Mouse (Mus musculus) limb, embryonic 11.5 days (tissue): Measurements from ENCODE around the gene Dixdc1. TPM values are rescaled to one million over a fixed set of nuclear protein-coding genes. Genes with fewer than 3 reads are reported as not detected.
A peak's percentile ranks its signal among the peaks of the same experiment; 100 is the strongest.

Experiments
- ATAC-seq: fragments of 200-750 bp; cut with Nextera tagmentation; 2 replicates; pipeline ENCODE4 v1.8.0; 2017; ENCODE audit warnings: low read depth; ENCODE audit not compliant: insufficient number of reproducible peaks, low FRiP score, low TSS enrichment
- DNase-seq: peaks from one replicate; pipeline ENCODE4 v3.0.0-alpha.2; 2015; ENCODE audit warnings: low spot score
- H3K27ac ChIP-seq: fragments of 300-500 bp; sonication (generic); replicated peaks from 2 replicates; pipeline ENCODE4 v1.5.1; 2014; ENCODE audit warnings: low read depth, mild to moderate bottlenecking, low read length
- H3K27me3 ChIP-seq: fragments of 300-500 bp; sonication (generic); 2 replicates; pipeline ENCODE4 v1.6.1; 2014; ENCODE audit warnings: mild to moderate bottlenecking, low read length, mixed read lengths; ENCODE audit not compliant: control insufficient read depth, insufficient read depth
- H3K36me3 ChIP-seq: fragments of 300-500 bp; sonication (generic); 2 replicates; pipeline ENCODE4 v1.6.1; 2014; ENCODE audit warnings: mild to moderate bottlenecking, low read length, moderate library complexity, mixed read lengths; ENCODE audit not compliant: control insufficient read depth, insufficient read depth
- H3K4me1 ChIP-seq: fragments of 300-500 bp; sonication (generic); 2 replicates; pipeline ENCODE4 v1.6.1; 2014; ENCODE audit warnings: low read length, mixed read lengths; ENCODE audit not compliant: control insufficient read depth, insufficient read depth
- H3K4me2 ChIP-seq: fragments of 300-500 bp; sonication (generic); 2 replicates; pipeline ENCODE4 v1.6.1; 2014; ENCODE audit warnings: low read depth, mild to moderate bottlenecking, moderate library complexity; ENCODE audit not compliant: severe bottlenecking
- H3K4me3 ChIP-seq: fragments of 300-500 bp; sonication (generic); 2 replicates; pipeline ENCODE4 v1.5.1; 2014; ENCODE audit warnings: low read depth, low read length
- H3K9ac ChIP-seq: fragments of 300-500 bp; sonication (generic); 2 replicates; pipeline ENCODE4 v1.6.1; 2014; ENCODE audit warnings: mild to moderate bottlenecking, low read length
- H3K9me3 ChIP-seq: fragments of 300-500 bp; sonication (generic); 2 replicates; pipeline ENCODE4 v1.6.1; 2016; ENCODE audit warnings: low read length; ENCODE audit not compliant: control insufficient read depth
- WGBS: fragments of 180-500 bp; shearing (Covaris S2); extraction: QIAGEN DNeasy Blood & Tissue Kit; methylation state at CpG from one replicate; pipeline ENCODE4 v1.1.7; 2014; 5-methylcytosine and 5-hydroxymethylcytosine counted together
- polyA plus RNA-seq: library from polyadenylated mRNA; unstranded; fragments of >200 nt; fragmentation: Nextera tagmentation; extraction: Ambion mirVana; gene quantifications from 2 replicates; pipeline ENCODE4 v1.2.1, GENCODE M21; 2014

Gene Dixdc1
- polyA plus RNA-seq, 1 experiment from 2014 or later = 27.6 TPM

DNA sequence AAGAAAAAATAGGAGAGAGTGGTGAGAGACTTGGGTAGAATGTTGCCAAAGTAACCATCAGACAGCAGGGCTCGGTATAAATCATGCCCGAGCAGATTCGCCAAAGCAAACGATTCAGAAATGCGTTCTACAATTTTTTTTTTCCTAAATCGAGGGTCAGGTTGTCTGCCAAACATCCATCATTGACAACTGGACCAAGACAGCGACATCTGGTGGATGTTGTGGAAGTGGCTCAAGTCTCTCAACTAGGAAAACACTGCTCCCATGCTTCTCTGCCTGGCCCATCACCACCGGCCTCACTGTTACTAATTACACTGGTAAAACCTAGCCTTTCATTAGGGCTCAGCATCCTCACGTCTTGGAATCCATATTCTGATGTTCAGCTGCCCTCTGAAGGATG is 4.3 kb downstream of the Dixdc1 start:
- Histone ChIP-seq H3K36me3 (no peaks in the 10 kb centered on the region), H3K27me3 (no peaks in the 10 kb centered on the region), H3K4me3 (no peak overlapping the region), H3K9me3 (no peaks in the 10 kb centered on the region), H3K4me1 (peaks cover 5% of the 10 kb centered on the region; the same call in 1 of the 2 replicates), H3K4me2 (no peak overlapping the region), H3K9ac (no peak overlapping the region), H3K27ac (no peak overlapping the region)
- DNase-seq = peak; percentile 65
- WGBS = 7% methylated on average over 9 of the region's 9 CpGs
- ATAC-seq = no peak

DNA sequence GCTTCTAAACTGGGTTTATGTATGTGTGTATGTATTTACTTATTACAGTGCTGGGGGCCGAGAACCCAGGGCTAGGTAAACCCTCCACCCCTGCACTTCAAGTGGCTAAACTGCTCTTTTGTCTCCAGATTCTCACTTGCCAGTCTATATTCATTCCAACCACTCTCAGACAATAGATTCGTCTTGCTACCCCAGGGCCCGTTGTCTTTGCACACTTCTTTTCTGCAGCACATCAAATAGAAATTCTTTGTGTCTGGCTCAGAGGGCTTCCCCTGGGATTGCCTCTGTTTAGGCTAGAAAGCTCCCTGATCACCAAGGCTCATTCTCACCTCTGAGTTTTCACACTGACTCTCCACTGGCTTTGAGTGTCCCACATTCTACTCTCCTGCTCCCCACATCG is 6.8 kb downstream of the Dixdc1 start:
- WGBS = 22% methylated on average over 4 of the region's 4 CpGs
- Histone ChIP-seq H3K4me2 (no peak overlapping the region), H3K27me3 (no peaks in the 10 kb centered on the region), H3K9me3 (no peaks in the 10 kb centered on the region), H3K9ac (no peak overlapping the region), H3K4me1 (0 out of 2 replicates have a peak, but pooled peaks cover 4% of the 10 kb centered on the region), H3K27ac (no peak overlapping the region), H3K36me3 (no peaks in the 10 kb centered on the region), H3K4me3 (no peak overlapping the region)
- DNase-seq = no peak
- no peak for ATAC-seq

DNA sequence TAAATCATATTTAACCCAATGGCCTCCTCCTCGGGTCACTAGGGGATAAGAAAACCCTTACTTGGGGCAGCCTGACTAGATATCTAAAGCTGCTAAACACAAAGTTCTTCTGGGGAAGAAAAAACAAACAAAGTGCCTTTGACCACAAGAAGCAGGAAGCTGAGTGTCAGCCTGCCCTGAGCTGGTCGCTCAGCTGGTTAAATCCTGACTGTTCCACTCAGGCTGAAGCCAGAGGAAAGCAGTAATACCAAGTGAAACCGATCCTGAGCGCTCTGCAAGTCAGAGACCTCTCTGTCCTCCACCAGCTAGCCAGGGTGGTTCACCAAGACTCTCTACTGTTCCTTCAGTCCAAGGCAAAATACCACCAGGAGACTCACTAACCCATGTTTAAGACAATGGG is 9.7 kb downstream of the Dixdc1 start:
- H3K4me1 ChIP-seq = peaks cover 14% of the 10 kb centered on the region
- WGBS = 42% methylated on average over 4 of the region's 4 CpGs

GRCm38 (mm10) chr9:50727925-50728651 is 11.2 kb downstream of the Dixdc1 start:
- peak overlapping the region; percentile 68 for H3K4me3 ChIP-seq
- peaks cover 19% of the 10 kb centered on the region for H3K4me1 ChIP-seq
- H3K4me2 ChIP-seq = peak overlapping the region; percentile 83
- ATAC-seq (peak; percentile 90), DNase-seq (peak; percentile 88)
- peak overlapping the region; percentile 84 for H3K9ac ChIP-seq
- WGBS = under 1% methylated on average over 45 of the region's 45 CpGs
- peak overlapping the region; percentile 81 for H3K27ac ChIP-seq
- no peaks in the 10 kb centered on the region for H3K9me3 ChIP-seq
- H3K36me3 ChIP-seq = no peaks in the 10 kb centered on the region
- no peaks in the 10 kb centered on the region for H3K27me3 ChIP-seq

More for the DNA sequence above, 9.7 kb downstream of the Dixdc1 start:
- Histone ChIP-seq H3K27ac (no peak overlapping the region), H3K4me3 (no peak overlapping the region), H3K9ac (no peak overlapping the region), H3K27me3 (no peaks in the 10 kb centered on the region), H3K4me2 (no peak overlapping the region), H3K36me3 (no peaks in the 10 kb centered on the region), H3K9me3 (no peaks in the 10 kb centered on the region)
- no peak for DNase-seq
- no peak for ATAC-seq

DNA sequence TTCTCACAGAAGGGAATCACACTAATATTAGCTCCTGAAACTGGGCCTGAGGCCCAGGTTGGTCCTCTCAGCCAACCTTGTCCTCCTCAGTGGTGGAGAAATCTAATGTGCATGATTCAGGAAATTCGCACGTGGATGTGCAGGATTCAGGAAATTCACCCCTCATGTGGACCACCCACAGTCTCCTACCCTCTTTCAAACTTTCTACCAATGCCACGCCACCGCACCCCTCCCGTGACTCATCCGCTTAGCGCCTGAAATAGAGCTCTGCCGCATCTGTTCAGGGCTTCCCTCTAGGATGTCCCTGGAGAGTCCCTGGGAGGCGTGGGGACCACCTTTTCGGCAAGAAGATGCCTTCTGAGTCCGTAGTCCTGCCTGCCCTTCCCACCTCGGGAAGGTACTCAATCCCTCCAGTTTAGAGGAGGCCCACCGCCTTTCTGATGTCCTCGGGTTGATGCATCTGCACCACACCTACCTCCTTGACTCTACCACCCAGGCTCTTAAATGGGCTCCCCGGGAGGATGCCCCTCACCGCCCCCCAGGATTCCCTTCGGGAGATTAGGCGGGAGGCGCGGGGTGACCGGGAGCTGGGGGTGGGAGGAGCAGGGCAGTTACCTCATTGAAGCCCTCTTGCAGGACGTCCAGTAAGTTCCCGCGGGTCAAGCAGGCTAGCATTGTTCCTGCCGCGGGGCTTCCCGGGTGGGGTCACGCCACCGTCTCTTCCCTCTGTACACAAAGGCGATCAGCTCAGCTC is 12.0 kb downstream of the Dixdc1 start:
- peak; percentile 58 for DNase-seq
- ATAC-seq = peak; percentile 24; the same call in 1 of the 2 replicates
- H3K4me1 ChIP-seq = peaks cover 19% of the 10 kb centered on the region

DNA sequence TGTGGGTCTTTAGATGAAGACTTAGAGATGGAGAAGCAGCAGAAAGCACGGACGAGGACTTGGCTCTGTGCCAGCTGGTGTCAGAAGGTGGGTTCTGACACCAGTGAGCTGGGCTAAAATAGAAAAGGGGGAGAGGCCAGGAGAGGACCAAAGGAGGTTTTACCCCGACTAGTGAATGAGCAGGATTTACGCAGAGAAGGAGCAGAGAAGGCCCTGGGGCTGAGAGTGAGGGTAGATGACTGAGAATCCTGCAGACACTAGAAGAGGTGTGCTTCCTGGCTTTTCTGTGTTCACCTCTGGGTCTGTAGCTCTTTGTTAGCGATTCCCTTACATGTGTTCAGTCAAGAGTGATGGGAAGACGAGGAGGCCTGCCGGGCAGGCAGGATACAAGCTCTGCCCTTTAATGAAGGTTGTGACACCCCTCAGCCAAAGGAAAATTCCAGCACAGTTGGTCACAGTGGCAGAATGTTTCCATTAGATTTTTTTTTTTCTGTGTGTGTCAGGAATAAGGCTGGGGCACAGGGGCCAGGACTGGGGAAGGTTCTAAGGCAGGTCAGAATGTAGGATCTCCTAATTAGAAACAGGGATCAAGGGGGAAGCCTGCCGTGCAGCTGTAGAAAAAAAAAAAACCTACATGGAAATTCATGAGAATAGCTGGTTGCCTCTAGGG is 13.3 kb downstream of the Dixdc1 start:
- H3K27ac ChIP-seq = peak overlapping the region; percentile 81
- WGBS = 14% methylated on average over 8 of the region's 8 CpGs
- peak overlapping the region; percentile 68; the same call in 1 of the 2 replicates for H3K4me3 ChIP-seq
- DNase-seq = peak; percentile 65
- H3K9ac ChIP-seq = peak overlapping the region; percentile 13; the same call in 1 of the 2 replicates
- H3K27me3 ChIP-seq = no peaks in the 10 kb centered on the region
- H3K4me1 ChIP-seq = peaks cover 22% of the 10 kb centered on the region
- ATAC-seq = no peak
- H3K4me2 ChIP-seq = peak overlapping the region; percentile 83
- no peaks in the 10 kb centered on the region for H3K36me3 ChIP-seq
- H3K9me3 ChIP-seq = no peaks in the 10 kb centered on the region

More for the DNA sequence above, 12.0 kb downstream of the Dixdc1 start:
- Histone ChIP-seq H3K27ac (peak overlapping the region; percentile 81), H3K4me2 (peak overlapping the region; percentile 83), H3K9ac (peak overlapping the region; percentile 84), H3K4me3 (peak overlapping the region; percentile 68), H3K9me3 (no peaks in the 10 kb centered on the region), H3K36me3 (no peaks in the 10 kb centered on the region), H3K27me3 (no peaks in the 10 kb centered on the region)
- WGBS = 2% methylated on average over 29 of the region's 30 CpGs

DNA sequence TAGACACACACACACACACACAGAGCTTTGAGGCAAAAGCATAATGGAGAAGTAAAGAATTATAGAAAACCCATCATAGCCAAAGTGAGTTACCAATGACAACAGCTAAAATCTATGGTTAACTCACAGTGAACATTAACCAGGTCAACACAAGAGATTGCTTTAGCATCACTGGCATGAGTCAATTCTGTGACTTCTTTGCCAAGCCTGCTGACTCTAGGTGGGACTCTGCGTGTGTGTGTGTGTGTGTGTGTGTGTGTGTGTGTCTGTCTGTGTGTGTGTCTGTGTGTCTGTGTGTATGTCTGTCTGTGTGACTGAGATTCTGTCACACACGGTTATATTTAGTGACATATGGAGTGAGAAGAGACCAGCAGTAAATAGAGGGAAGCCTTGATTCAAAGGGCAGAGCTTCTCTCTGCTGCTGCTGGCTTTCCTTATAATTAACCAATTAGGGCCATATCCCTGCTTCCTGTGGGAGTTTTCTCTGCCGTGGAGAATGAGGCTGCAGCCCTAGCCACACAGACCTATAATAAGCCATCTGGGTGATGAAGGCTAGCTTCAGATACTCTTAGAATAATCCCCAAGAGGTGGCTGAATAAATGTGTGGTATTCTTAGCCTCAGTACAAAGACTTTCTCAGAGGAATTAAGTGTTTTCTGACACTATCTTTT is 14.5 kb downstream of the Dixdc1 start:
- H3K9ac ChIP-seq = no peak overlapping the region
- H3K4me3 ChIP-seq = no peak overlapping the region
- H3K36me3 ChIP-seq = no peaks in the 10 kb centered on the region; the same call in 1 of the 2 replicates
- DNase-seq (no peak), ATAC-seq (no peak)
- WGBS = 32% methylated on average over 3 of the region's 3 CpGs
- H3K27me3 ChIP-seq = no peaks in the 10 kb centered on the region
- no peak overlapping the region for H3K27ac ChIP-seq
- H3K9me3 ChIP-seq = no peaks in the 10 kb centered on the region
- H3K4me1 ChIP-seq = peaks cover 24% of the 10 kb centered on the region
- no peak overlapping the region for H3K4me2 ChIP-seq

DNA sequence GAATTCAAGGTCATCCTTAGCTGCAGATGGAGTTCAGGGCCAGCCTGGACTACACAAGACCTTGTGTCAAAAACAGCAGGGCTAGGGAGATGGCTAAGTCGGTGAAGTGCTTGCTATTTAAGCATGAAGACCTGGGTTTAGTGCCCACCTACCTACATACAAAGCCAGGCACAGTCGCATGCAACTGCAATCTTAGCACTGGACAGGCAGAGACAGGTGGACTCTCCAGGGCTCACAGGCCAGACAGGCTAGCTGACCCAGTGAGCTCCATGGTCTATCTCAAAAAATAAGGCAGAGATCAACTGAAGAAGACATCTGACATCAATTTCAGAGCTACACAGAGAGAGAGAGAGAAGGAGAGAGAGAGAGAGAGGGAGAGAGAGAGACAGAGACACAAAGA is 15.2 kb downstream of the Dixdc1 start:
- WGBS = 89% methylated on average over 2 of the region's 2 CpGs
- H3K4me1 ChIP-seq = peaks cover 24% of the 10 kb centered on the region
- no peak overlapping the region for H3K9ac ChIP-seq

More for the DNA sequence above, 15.2 kb downstream of the Dixdc1 start:
- no peak overlapping the region for H3K4me2 ChIP-seq
- no peaks in the 10 kb centered on the region; the same call in 1 of the 2 replicates for H3K36me3 ChIP-seq
- no peak overlapping the region for H3K27ac ChIP-seq
- DNase-seq (no peak), ATAC-seq (no peak)
- H3K9me3 ChIP-seq = no peaks in the 10 kb centered on the region
- no peaks in the 10 kb centered on the region for H3K27me3 ChIP-seq
- H3K4me3 ChIP-seq = no peak overlapping the region
